Mouse (Mus musculus) thymus, postnatal 0 days (tissue): Measurements from ENCODE around the gene Elf1. TPM values are rescaled to one million over a fixed set of nuclear protein-coding genes. Genes with fewer than 3 reads are reported as not detected.

Experiments used
- DNase-seq: peaks from one replicate; pipeline ENCODE4 v3.0.0-alpha.2; 2015; ENCODE audit warnings: low spot score
- polyA plus RNA-seq: library from polyadenylated mRNA; unstranded; fragments of >200 nt; fragmentation: Nextera tagmentation; extraction: Ambion mirVana; gene quantifications from 2 replicates; pipeline ENCODE4 v1.2.1, GENCODE M21; 2015

Elf1 gene
- polyA plus RNA-seq, 1 experiment from 2014 or later = 108 TPM

DNA sequence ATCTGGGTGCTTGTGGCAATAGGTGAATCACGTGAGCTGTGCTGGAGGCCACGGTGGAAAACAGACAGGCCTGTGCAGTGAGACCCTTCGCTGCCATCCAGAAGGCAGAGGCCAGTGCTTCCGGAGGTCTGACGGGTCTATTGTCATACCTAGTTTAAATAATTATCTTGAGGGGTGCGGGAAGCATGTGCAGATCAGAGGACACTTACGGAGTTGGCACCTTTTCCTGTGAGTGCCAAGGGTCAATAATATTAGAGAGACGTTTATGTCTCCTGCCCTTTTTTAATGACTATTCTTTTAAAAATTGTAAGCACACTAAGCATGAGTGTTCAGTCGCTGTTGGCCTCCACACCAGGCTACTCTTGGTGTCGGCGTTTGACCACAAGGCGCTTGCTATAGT, 8.2 kb downstream of the Elf1 start:
- DNase-seq = no peak

- no peak for DNase-seq
Observed at GRCm38 (mm10) chr14:79490246-79490645, 9.3 kb downstream of the Elf1 start.

DNA sequence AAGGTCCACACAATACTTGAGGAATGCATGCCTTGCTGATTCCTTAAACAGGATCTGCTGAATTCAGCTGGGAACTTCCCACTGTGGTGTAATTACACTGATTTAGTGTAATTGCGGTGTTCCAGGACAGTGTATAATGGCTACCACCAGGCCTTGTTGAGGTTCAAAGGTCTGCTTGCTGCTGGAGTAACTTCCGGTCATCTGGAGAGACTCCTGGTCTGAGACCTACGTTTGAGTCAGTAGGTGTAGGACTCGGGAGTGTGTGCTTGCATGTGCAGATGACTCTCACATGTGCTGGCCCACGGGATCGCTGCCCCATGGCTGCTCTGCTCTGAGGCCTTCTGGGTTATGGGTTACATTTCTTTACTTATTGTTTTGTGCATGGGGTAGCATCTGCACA, 13.4 kb downstream of the Elf1 start:
- no peak for DNase-seq

GRCm38 (mm10) chr14:79499326-79499725, 18.3 kb downstream of the Elf1 start:
- DNase-seq = no peak

GRCm38 (mm10) chr14:79500756-79501155, 19.8 kb downstream of the Elf1 start:
- DNase-seq = no peak

DNA sequence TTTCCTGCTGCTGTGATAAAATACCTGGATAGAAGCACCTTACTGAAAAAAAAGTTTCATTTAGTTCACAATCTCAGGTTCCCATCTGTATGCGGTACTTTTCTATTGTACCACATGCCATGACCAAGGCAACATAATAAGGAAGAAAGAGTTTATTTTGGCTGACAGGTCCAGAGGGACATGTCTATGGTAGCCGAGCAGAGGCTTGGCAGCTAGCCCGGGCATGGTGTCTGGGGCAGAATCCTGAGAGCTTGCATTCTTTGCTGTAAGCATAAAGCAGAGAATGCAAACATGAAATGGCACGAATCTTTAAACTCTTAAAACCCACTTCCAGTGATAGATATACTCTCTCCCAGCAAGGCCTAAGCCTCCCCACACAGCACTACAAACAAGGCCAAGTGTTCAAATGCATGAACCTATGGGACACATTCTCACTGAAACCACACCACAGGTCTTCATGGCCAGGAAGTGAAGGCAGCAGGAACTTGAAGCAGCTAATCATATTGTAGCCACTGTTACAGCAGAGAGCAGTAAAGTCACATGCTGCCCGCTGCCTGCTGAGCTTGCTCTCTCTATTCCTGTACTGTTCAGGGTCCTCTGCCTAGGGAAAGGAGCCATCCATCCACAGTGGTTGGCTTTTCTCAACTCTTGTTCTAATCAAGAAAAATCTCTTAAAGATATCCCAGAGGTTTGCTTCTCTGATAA, 22.5 kb downstream of the Elf1 start:
- DNase-seq = no peak

GRCm38 (mm10) chr14:79504246-79505006, 23.4 kb downstream of the Elf1 start:
- DNase-seq = no peak

DNA sequence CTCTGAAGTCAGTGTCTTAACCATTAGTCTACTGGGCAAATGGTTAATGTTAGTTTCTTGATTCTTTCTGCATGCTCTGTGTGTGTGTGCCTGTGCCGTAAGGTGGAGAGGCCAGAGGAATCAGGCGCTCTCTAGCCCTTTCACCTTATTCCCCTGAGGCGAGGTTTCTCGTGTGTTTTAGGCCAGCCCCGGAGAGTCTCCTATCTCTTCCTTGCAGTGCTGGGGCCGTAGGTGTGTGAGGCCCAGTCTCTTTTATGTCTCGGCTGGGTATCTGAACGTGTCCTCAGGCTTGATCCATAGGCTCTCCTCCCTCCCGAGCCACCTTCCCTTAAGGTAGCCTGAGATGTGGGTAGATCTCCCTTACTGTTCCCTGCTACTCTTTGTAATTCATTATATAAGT, 25.2 kb downstream of the Elf1 start:
- no peak for DNase-seq

GRCm38 (mm10) chr14:79507846-79508245, 26.9 kb downstream of the Elf1 start:
- no peak for DNase-seq

- DNase-seq = no peak
Observed at GRCm38 (mm10) chr14:79508662-79509305, 27.8 kb downstream of the Elf1 start.

DNA sequence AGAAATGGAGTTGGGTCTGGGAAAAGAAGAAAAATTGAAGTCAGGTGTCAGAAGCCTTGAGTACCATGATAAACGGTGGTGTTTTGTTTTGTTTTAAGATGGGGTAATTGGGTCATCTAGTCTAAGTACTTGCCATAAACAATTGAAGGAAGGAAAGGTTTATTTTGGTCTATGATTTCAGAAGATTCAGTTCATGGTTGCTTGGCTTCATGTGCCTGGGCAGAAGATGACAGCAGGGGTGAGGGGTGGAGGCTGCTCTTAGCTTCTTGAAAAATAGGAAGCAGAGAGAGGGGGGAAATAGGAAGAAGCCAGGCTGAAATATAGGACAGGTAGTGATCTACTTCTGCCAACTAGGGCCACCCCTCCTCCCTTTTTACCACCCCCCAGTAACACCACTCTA, 30.5 kb downstream of the Elf1 start:
- no peak for DNase-seq

- DNase-seq = no peak
Observed at GRCm38 (mm10) chr14:79513951-79514350, 33.0 kb downstream of the Elf1 start.

GRCm38 (mm10) chr14:79515100-79515499, 34.1 kb downstream of the Elf1 start:
- no peak for DNase-seq

DNA sequence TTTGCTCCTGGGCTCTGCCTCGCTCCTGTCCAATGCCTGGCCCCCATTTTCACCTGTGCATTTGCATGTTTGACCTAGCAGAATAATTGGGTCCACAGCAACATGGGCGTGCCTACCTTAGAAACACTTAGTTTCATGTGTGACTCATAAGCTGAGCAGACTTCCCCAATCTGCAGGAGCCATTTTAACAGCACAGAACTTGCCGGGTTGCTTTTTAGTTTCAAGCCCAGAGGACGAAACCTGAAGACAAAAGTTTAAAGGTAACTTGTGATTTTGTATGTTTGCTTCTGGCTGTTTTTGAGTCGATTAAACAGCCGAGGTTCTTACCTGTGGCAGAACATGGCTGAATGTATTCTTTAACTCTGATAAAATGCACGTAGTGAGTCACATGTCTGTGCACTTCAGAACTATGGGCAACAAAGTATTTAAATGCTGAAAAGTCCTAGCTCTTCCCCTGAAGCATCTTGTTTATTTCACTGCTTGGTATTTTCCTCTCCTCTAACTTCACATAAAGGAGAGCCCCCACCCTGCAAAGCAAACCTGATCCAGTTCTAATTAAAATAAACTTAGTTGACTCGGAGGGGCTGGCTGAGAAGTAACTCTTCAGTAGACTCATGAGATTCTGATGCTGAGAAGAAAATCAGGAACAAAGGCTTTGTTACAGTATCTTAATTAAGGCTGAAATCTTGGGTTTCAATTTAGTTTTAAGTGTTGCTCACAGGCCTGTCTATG, 34.7 kb downstream of the Elf1 start:
- DNase-seq = peak; percentile 78

DNA sequence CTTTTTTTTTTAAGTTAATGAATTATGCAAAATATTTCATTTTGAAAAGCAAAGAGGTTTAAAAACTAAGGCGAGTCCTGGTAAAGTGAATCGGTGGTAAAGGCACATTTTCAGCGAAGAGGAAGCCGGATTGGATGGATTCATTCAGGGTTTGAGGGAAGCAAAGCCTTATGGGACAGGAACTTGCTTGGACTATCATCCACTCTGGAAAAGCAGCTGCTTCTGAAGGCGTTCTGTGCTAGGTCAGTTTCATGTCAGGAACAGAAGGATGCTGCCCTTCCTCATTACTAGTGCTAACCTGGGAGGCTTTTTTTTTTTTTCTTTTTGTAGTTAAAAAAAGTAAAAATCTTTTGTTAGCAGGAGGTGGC, 35.2 kb downstream of the Elf1 start:
- peak; percentile 45 for DNase-seq

DNA sequence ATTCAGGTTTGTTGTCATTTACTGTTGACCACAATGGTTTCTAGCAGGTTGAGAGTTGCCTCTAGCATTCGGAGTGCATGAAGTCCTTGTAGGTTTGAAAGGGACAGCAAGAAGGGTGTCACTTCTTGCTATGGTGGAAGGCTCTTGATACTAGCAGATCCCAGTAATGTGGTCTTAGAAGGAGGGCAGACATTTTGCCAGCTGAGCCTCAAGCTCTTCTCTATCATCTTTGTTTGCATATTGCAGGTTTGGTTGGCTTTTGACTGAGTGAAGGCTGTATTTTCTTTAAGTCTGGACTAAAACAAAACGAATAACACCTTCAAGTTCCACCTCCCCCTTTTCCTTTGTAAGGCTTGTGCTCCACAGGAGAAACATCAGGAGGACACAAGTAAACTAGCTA, 35.8 kb downstream of the Elf1 start:
- peak; percentile 28 for DNase-seq

GRCm38 (mm10) chr14:79517185-79517740, 36.3 kb downstream of the Elf1 start:
- DNase-seq = no peak

- DNase-seq = peak; percentile 27
Observed at GRCm38 (mm10) chr14:79518123-79518522, 37.1 kb downstream of the Elf1 start.

GRCm38 (mm10) chr14:79518761-79519662, 38.0 kb downstream of the Elf1 start:
- peak; percentile 38 for DNase-seq

- peak; percentile 51 for DNase-seq
Observed at GRCm38 (mm10) chr14:79519663-79519975, 38.6 kb downstream of the Elf1 start.

DNA sequence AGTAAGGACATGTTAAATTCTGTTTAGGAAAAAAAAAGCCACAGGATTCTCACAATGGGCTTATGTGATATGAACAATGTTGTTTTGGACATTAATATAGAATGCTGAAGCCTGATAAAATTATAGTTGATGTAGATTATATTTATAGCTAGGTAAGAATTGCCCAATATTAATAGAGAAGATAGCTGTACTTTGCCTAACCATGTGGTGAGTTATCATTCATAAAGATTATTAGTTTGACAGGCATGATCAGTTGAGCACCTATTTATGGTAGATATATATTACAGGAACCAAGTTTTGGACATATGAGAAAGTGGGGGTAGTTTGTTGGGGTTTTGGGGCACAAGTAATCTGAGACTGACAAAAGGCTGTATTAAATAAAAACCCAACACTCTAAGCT, 39.6 kb downstream of the Elf1 start:
- no peak for DNase-seq
